Mouse (Mus musculus) Patski (cell line): ENCODE data around the gene Nat10. TPM values are rescaled to one million over a fixed set of nuclear protein-coding genes. Genes with fewer than 3 reads are reported as not detected.

ENCODE experiments used
- ATAC-seq: fragments of 100-300 bp; one replicate; pipeline ENCODE4 v1.8.0; 2021
- CTCF ChIA-PET: fragments of 350-600 bp; sonication (Branson Sonifier 250); formaldehyde crosslinking; loops from one replicate; lab custom pipeline; 2022; ENCODE audit warnings: inconsistent platforms; lab: Charles Lee
- POLR2A ChIA-PET: fragments of 350-600 bp; sonication (Branson Sonifier 250); formaldehyde crosslinking; loops from one replicate; lab custom pipeline; 2022; ENCODE audit warnings: antibody characterized with exemption, inconsistent platforms; lab: Charles Lee
- DNase-seq: peaks from one replicate; pipeline ENCODE4 v3.0.0-alpha.2; 2011; ENCODE audit warnings: low read depth, low spot score
- H3K27me3 ChIP-seq: fragments of 371-371 bp; one replicate; pipeline ENCODE4 v1.5.1; 2021
- CTCF ChIP-seq: fragments of 100-300 bp; IDR thresholded peaks from one replicate; pipeline ENCODE4 v1.5.1; 2021
- in situ Hi-C: fragments of 300-500 bp; cut with MboI; formaldehyde crosslinking; loops from 3 replicates; pipeline ENCODE4 v1.11.1; 2018; ENCODE audit warnings: low pct_unique_long_range_greater_than_20kb, mixed read lengths
- polyA plus RNA-seq: library from polyadenylated mRNA; unstranded; gene quantifications from one replicate; pipeline ENCODE4 v1.2.3, GENCODE M21; 2021

Nat10 gene
- polyA plus RNA-seq, 1 experiment from 2014 or later = 28.3 TPM

DNA sequence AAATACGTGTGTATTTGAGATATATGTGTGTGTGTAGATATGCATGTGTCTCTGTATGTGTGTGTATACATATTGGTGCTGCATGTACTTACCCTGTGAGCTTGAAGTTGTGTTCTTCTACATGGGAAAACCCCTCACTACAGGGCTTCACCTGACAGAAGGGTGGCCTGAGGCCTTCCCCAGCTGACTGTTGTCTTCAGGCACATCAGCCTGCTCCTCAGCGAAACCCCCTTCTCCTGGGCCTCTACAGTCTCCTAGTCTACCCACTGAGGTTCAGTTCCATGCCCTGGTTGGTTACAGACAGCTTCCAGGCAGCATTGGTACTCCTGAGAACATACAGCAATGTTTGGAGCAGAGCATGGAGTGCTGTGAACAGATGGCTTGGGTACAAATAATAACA lies 76.6 kb downstream of the Nat10 start:
- in situ Hi-C loops = no loop called here
- ChIA-PET POLR2A (no interaction called here), CTCF (no interaction called here)
- ATAC-seq (no peak), DNase-seq (no peak)
- TF ChIP-seq CTCF = no peak
- no peaks in the 10 kb centered on the region for H3K27me3 ChIP-seq

DNA sequence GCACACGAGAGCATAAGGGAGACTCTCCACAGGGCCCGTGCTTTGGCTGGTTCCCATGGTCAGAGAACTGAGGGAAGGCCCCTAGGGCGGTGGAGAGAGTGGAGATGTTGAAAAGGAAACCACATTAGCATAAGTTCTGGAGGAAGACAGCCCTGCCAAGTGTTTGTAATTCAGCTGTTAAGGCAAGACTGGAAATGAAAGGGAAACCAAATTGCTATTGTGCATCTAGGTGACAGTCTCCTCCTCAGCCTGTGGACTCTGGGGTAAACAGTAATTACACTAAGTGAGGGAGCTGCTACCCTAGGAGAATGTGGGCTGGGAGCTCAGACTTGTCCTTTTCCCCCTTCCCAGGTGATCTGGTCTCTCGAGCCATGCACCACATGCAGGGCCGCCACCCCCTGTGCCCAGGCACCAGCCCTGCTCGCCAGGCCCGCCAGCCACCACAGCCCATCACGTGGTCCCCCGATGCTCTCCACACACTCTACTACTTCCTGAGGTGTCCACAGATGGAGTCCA lies 78.1 kb downstream of the Nat10 start:
- DNase-seq (no peak), ATAC-seq (no peak)
- TF ChIP-seq CTCF = no peak
- in situ Hi-C loops = no loop called here
- no peaks in the 10 kb centered on the region for H3K27me3 ChIP-seq
- POLR2A ChIA-PET = no interaction called here
- CTCF ChIA-PET = no interaction called here

GRCm38 (mm10) chr2:103682261-103682722 lies 78.8 kb downstream of the Nat10 start:
- in situ Hi-C loops = no loop called here
- no peaks in the 10 kb centered on the region for H3K27me3 ChIP-seq
- ChIA-PET POLR2A (no interaction called here), CTCF (no interaction called here)
- DNase-seq (no peak), ATAC-seq (no peak)
- TF ChIP-seq CTCF = no peak

- ATAC-seq = no peak
- TF ChIP-seq CTCF = no peak
- ChIA-PET CTCF (interaction anchor here (1.0 to 1.7 kb wide), 3 partner anchors 34 to 53 kb away, joined by 4 read pairs; no protein-coding TSS in a partner anchor), POLR2A (interaction anchor here (0.6 to 1.2 kb wide), 4 partner anchors 11 to 80 kb away, joined by 3 read pairs; no protein-coding TSS in a partner anchor)
- DNase-seq = no peak
- in situ Hi-C loops = no loop called here
- H3K27me3 ChIP-seq = no peaks in the 10 kb centered on the region
These were observed 79.9 kb downstream of the Nat10 start for GRCm38 (mm10) chr2:103681149-103681548.

DNA sequence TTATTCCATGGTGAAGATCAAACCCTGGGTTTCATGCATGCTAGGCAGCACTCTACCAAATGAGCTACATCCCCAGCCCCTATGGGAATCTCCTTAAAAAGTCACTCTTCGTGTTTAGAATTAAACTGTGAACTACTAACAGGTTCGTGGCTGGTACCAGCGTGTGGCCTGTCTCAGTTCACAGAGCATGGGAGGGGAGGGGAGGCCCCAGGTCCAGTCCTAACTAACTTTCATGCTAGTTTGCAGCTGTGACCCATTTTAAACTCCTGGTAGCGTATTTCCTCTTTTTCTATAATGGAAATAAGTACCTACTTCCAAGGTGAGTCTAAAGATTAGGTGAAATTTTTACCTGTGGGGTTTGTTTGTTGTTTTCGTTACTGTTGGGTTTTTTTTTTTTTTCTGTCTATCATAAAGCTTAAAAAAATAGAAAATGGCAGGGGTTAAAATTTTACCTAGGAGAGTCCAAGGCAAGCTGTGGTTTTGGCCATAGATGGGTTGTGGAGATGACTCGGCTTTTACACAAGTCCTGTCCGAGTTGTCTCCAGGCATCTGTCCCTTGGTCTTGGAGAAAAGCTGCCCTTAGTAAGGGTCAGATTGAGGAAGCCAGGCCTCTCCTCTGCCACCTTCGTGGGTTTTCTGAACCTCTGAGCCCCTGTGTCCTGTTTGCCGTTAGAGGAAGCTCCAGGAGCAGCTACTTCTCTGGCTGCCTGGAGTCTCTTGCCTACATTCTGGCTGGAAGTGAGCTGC lies 80.5 kb downstream of the Nat10 start:
- no peak for ATAC-seq

DNA sequence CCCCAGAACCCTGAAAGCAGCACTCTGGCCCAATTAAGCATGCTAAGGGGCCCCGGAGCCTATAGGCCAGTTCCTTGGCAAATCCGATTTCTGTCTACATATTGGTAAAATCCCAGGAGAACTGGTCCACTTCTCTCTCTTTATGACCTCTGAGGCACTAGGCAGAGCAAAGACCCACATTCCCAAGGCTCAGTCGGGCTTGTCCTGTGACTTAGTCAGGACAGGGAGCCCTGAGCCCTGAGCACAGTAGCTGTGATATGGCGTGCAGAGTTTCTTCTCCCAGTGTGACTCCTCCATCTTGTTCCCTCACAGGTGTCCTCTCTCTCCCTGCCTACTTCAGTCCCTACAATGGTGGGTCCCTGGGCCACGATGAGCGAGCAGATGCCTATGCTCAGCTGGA lies 82.6 kb downstream of the Nat10 start:
- CTCF ChIA-PET = interaction anchor here (1.4 to 2.3 kb wide), 4 partner anchors 9 to 99 kb away, joined by 3 to 6 read pairs (median 4); no protein-coding TSS in a partner anchor
- POLR2A ChIA-PET = no interaction called here
- in situ Hi-C loops = no loop called here
- ATAC-seq (peak; percentile 83), DNase-seq (no peak)
- no peaks in the 10 kb centered on the region for H3K27me3 ChIP-seq
- no peak for TF ChIP-seq CTCF

More for the DNA sequence above, 80.5 kb downstream of the Nat10 start:
- POLR2A ChIA-PET = interaction anchor here (0.6 to 1.3 kb wide), 5 partner anchors 8 to 80 kb away, joined by 3 read pairs; no protein-coding TSS in a partner anchor
- no peak for DNase-seq
- no peak for TF ChIP-seq CTCF
- H3K27me3 ChIP-seq = no peaks in the 10 kb centered on the region
- in situ Hi-C loops = no loop called here
- CTCF ChIA-PET = interaction anchor here (1.0 to 1.7 kb wide), 3 partner anchors 34 to 52 kb away, joined by 4 read pairs; no protein-coding TSS in a partner anchor

GRCm38 (mm10) chr2:103677614-103678369 lies 83.3 kb downstream of the Nat10 start:
- ATAC-seq (no peak), DNase-seq (no peak)
- no peak for TF ChIP-seq CTCF
- POLR2A ChIA-PET = interaction anchor here (1.0 kb wide), 1 partner anchor 110 kb away, joined by 3 read pairs; no protein-coding TSS in a partner anchor
- in situ Hi-C loops = no loop called here
- no peaks in the 10 kb centered on the region for H3K27me3 ChIP-seq
- CTCF ChIA-PET = interaction anchor here (1.3 to 2.3 kb wide), 5 partner anchors 10 to 118 kb away, joined by 3 to 6 read pairs (median 3); no protein-coding TSS in a partner anchor

GRCm38 (mm10) chr2:103676808-103677207 lies 84.3 kb downstream of the Nat10 start:
- TF ChIP-seq CTCF = no peak
- ChIA-PET POLR2A (interaction anchor here (1.0 kb wide), 1 partner anchor 109 kb away, joined by 3 read pairs; no protein-coding TSS in a partner anchor), CTCF (interaction anchor here (0.8 to 2.3 kb wide), 5 partner anchors 9 to 117 kb away, joined by 3 to 6 read pairs (median 3); no protein-coding TSS in a partner anchor)
- no peak for DNase-seq
- in situ Hi-C loops = no loop called here
- no peaks in the 10 kb centered on the region for H3K27me3 ChIP-seq
- ATAC-seq = no peak

- H3K27me3 ChIP-seq = no peaks in the 10 kb centered on the region
- ATAC-seq (no peak), DNase-seq (no peak)
- ChIA-PET CTCF (interaction anchor here (2.0 kb wide), 1 partner anchor 14 kb away, joined by 5 read pairs; no protein-coding TSS in a partner anchor), POLR2A (no interaction called here)
- in situ Hi-C loops = no loop called here
- no peak for TF ChIP-seq CTCF
These were observed 85.7 kb downstream of the Nat10 start for GRCm38 (mm10) chr2:103675391-103675790.

DNA sequence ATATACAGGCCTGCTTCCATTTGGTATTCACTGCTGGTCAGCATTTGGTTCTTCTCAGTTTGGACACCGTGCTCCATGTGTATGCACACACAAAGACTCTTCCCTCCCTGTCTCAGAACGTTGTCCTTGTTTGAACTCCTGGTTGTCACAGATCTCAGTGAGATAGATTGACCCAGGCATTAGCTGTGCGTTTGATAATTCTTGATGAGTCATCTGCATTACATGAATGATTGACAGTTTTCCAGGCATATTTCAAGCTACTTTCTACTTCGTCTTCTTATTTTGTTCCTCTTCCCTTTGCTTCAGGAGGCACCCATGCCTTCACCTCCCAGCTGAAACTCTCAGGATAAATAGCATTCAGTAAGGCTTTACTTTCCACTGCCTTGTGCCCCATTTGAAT lies 87.5 kb downstream of the Nat10 start:
- DNase-seq (no peak), ATAC-seq (no peak)
- in situ Hi-C loops = loop anchor here (5.0 kb wide), 1 partner anchor 34 kb away; no protein-coding TSS in a partner anchor
- ChIA-PET CTCF (interaction anchor here (2.0 kb wide), 1 partner anchor 12 kb away, joined by 5 read pairs; no protein-coding TSS in a partner anchor), POLR2A (no interaction called here)
- no peaks in the 10 kb centered on the region for H3K27me3 ChIP-seq
- no peak for TF ChIP-seq CTCF
